ENCODE assay signal across 8 mouse cellular contexts in the genomic region with DNA sequence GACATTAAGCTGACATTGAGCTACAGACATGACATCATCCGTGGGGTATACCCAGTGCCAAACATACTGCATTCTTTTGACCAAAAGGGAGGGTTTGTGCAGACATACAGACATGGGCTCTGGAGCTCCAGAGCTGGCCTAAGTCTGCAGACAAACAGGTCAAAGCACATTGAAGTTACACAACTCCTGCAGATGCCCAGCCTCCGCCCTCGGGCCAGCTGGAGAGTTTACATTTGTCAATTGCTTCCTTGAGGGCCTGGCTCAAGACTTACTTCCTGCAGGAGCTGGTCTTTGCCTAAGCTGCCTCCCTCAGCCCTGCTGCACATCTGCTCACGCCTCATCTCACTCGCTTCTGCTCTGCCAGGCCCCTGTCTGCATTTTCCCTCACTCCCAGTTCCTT.
DNase-seq lines count a peak whose midpoint lies in the region; ATAC-seq lines count a peak whose summit lies in the region.
"Had no signal": no experiment of that assay in that cellular context is flagged by ENCODE, and none has a peak within 500 bp of the region (broad histone marks: within the 10 kb centered on the region; RNA-seq: fewer than 3 reads in every experiment).

No protein-coding gene starts in this region.

- H3K27ac ChIP-seq in neural tube, embryonic 15.5 days (replicated peaks): no peak overlapping the region
- H3K27ac ChIP-seq in heart, embryonic 12.5 days (ENCODE audit: poor library complexity, severe bottlenecking): peak overlapping the region; percentile 35; the same call in 1 of the 2 replicates
- no peak overlapping the region for H3K27ac ChIP-seq in limb, embryonic 11.5 days (replicated peaks; ENCODE audit: low read depth, low read length)
- H3K27ac ChIP-seq in stomach, embryonic 15.5 days: 0 out of 2 replicates have a peak overlapping the region, but pooled peaks have one; percentile 16
- H3K27ac ChIP-seq: liver, embryonic 14.5 days had no signal

- no peaks in the 10 kb centered on the region for H3K9me3 ChIP-seq in neural tube, embryonic 15.5 days (replicated peaks)
- H3K9me3 ChIP-seq in heart, embryonic 12.5 days (replicated peaks): no peaks in the 10 kb centered on the region
- H3K9me3 ChIP-seq in limb, embryonic 11.5 days (ENCODE audit: control insufficient read depth, low read length): no peaks in the 10 kb centered on the region
- H3K9me3 ChIP-seq in stomach, embryonic 15.5 days: no peaks in the 10 kb centered on the region

- H3K36me3 ChIP-seq in neural tube, embryonic 15.5 days: no peaks in the 10 kb centered on the region
- H3K36me3 ChIP-seq in heart, embryonic 12.5 days: no peaks in the 10 kb centered on the region
- no peaks in the 10 kb centered on the region for H3K36me3 ChIP-seq in limb, embryonic 11.5 days (ENCODE audit: control insufficient read depth, insufficient read depth, low read length)
- H3K36me3 ChIP-seq in stomach, embryonic 15.5 days: no peaks in the 10 kb centered on the region

- no peak overlapping the region for H3K4me3 ChIP-seq in neural tube, embryonic 15.5 days (replicated peaks)
- no peak overlapping the region for H3K4me3 ChIP-seq in heart, embryonic 12.5 days
- no peak overlapping the region for H3K4me3 ChIP-seq in limb, embryonic 11.5 days (ENCODE audit: low read depth, low read length)
- no peak overlapping the region for H3K4me3 ChIP-seq in stomach, embryonic 15.5 days (replicated peaks)

- DNase-seq in neural tube, embryonic 10.5 days (ENCODE audit: extremely low spot score, low spot score): peak; percentile 23
- peak; percentile 49 for DNase-seq in embryo, embryonic 11 days
- DNase-seq in limb, embryonic 11.5 days (ENCODE audit: low spot score): peak; percentile 41
- DNase-seq in thymus, postnatal 25 days: no peak

- 54% methylated on average over 5 of the region's 5 CpGs for WGBS in neural tube, embryonic 15.5 days
- 28% methylated on average over 5 of the region's 5 CpGs for WGBS in heart, embryonic 12.5 days
- 31% methylated on average over 5 of the region's 5 CpGs for WGBS in limb, embryonic 11.5 days
- 22% methylated on average over 5 of the region's 5 CpGs for WGBS in stomach, embryonic 15.5 days

- H3K4me2 ChIP-seq in neural tube, embryonic 15.5 days: no peak overlapping the region
- no peak overlapping the region for H3K4me2 ChIP-seq in heart, embryonic 12.5 days
- no peak overlapping the region for H3K4me2 ChIP-seq in limb, embryonic 11.5 days (ENCODE audit: low read depth, severe bottlenecking)
- H3K4me2 ChIP-seq in stomach, embryonic 15.5 days: no peak overlapping the region

- H3K9ac ChIP-seq in neural tube, embryonic 15.5 days (replicated peaks): no peak overlapping the region
- no peak overlapping the region for H3K9ac ChIP-seq in heart, embryonic 12.5 days
- no peak overlapping the region for H3K9ac ChIP-seq in limb, embryonic 11.5 days (ENCODE audit: low read length)
- H3K9ac ChIP-seq in stomach, embryonic 15.5 days: no peak overlapping the region
- H3K9ac ChIP-seq: liver, embryonic 14.5 days had no signal

- H3K27me3 ChIP-seq in neural tube, embryonic 15.5 days (replicated peaks): no peaks in the 10 kb centered on the region
- H3K27me3 ChIP-seq in heart, embryonic 12.5 days (replicated peaks): no peaks in the 10 kb centered on the region
- no peaks in the 10 kb centered on the region for H3K27me3 ChIP-seq in limb, embryonic 11.5 days (ENCODE audit: control insufficient read depth, insufficient read depth, low read length)
- H3K27me3 ChIP-seq in stomach, embryonic 15.5 days (replicated peaks): no peaks in the 10 kb centered on the region

- no peak for ATAC-seq in neural tube, embryonic 15.5 days (ENCODE audit: low FRiP score)
- peak; percentile 22; the same call in 1 of the 2 replicates for ATAC-seq in heart, embryonic 12.5 days (ENCODE audit: insufficient number of reproducible peaks, low FRiP score)
- no peak for ATAC-seq in limb, embryonic 11.5 days (ENCODE audit: insufficient number of reproducible peaks, low FRiP score, low TSS enrichment, low read depth)
- no peak for ATAC-seq in stomach, embryonic 15.5 days (ENCODE audit: insufficient read depth, low FRiP score, low read depth)

- 0 out of 2 replicates have a peak, but pooled peaks cover 8% of the 10 kb centered on the region for H3K4me1 ChIP-seq in neural tube, embryonic 15.5 days
- H3K4me1 ChIP-seq in heart, embryonic 12.5 days (replicated peaks): peaks cover 30% of the 10 kb centered on the region
- peaks cover 3% of the 10 kb centered on the region; the same call in 1 of the 2 replicates for H3K4me1 ChIP-seq in limb, embryonic 11.5 days (ENCODE audit: control insufficient read depth, insufficient read depth, low read length)
- peaks cover 7% of the 10 kb centered on the region for H3K4me1 ChIP-seq in stomach, embryonic 15.5 days

Comparison
In these comparisons a context has a peak if more than half of its experiments do, and no peak if none do; other contexts are left out.
1. H3K27ac ChIP-seq: peak in heart, embryonic 12.5 days (single experiment) and stomach, embryonic 15.5 days (single experiment); none in neural tube, embryonic 15.5 days (single experiment) and limb, embryonic 11.5 days (single experiment).